Mouse (Mus musculus) midbrain, postnatal 0 days (tissue): Measurements from ENCODE around the gene Cryzl2. TPM values are rescaled to one million over a fixed set of nuclear protein-coding genes. Genes with fewer than 3 reads are reported as not detected.

Source experiments
- ATAC-seq: fragments of 200-750 bp; cut with Nextera tagmentation; 2 replicates; pipeline ENCODE4 v1.8.0; 2017; ENCODE audit warnings: moderate number of reproducible peaks, mild to moderate bottlenecking, moderate TSS enrichment, moderate library complexity; ENCODE audit not compliant: low FRiP score
- DNase-seq: peaks from one replicate; pipeline ENCODE4 v3.0.0-alpha.2; 2015; ENCODE audit warnings: low spot score
- H3K27ac ChIP-seq: fragments of 300-500 bp; sonication (generic); 2 replicates; pipeline ENCODE4 v1.5.1; 2014; ENCODE audit warnings: low read depth, mild to moderate bottlenecking, low read length, mixed read lengths
- H3K27me3 ChIP-seq: fragments of 300-500 bp; sonication (generic); 2 replicates; pipeline ENCODE4 v1.6.1; 2014; ENCODE audit warnings: low read length, control low read depth, mixed read lengths; ENCODE audit not compliant: insufficient read depth
- H3K36me3 ChIP-seq: fragments of 300-500 bp; sonication (generic); 2 replicates; pipeline ENCODE4 v1.6.1; 2014; ENCODE audit warnings: low read length, control low read depth, mixed read lengths; ENCODE audit not compliant: insufficient read depth
- H3K4me1 ChIP-seq: fragments of 300-500 bp; sonication (generic); 2 replicates; pipeline ENCODE4 v1.6.1; 2014; ENCODE audit warnings: mild to moderate bottlenecking, control low read depth, antibody characterized with exemption, low read length, mixed read lengths; ENCODE audit not compliant: insufficient read depth
- H3K4me2 ChIP-seq: fragments of 300-500 bp; sonication (generic); 2 replicates; pipeline ENCODE4 v1.6.1; 2014; ENCODE audit warnings: low read depth, mild to moderate bottlenecking, low read length, mixed read lengths; ENCODE audit not compliant: poor library complexity, severe bottlenecking
- H3K4me3 ChIP-seq: fragments of 300-500 bp; sonication (generic); 2 replicates; pipeline ENCODE4 v1.5.1; 2014; ENCODE audit warnings: low read depth, mild to moderate bottlenecking, low read length, moderate library complexity
- H3K9ac ChIP-seq: fragments of 300-500 bp; sonication (generic); replicated peaks from 2 replicates; pipeline ENCODE4 v1.6.1; 2014; ENCODE audit warnings: mild to moderate bottlenecking, low read length, moderate library complexity, mixed read lengths; ENCODE audit not compliant: poor library complexity, severe bottlenecking
- H3K9me3 ChIP-seq: fragments of 300-500 bp; sonication (generic); 2 replicates; pipeline ENCODE4 v1.6.1; 2016; ENCODE audit warnings: low read length, control low read depth
- CTCF ChIP-seq: IDR thresholded peaks from 2 replicates; pipeline ENCODE4 v1.5.1; 2016; ENCODE audit warnings: antibody characterized with exemption, mild to moderate bottlenecking
- WGBS: fragments of 180-500 bp; shearing (Covaris S2); extraction: QIAGEN DNeasy Blood & Tissue Kit; methylation state at CpG from one replicate; pipeline ENCODE4 v1.1.7; 2014; 5-methylcytosine and 5-hydroxymethylcytosine counted together
- polyA plus RNA-seq: library from polyadenylated mRNA; unstranded; fragments of >200 nt; fragmentation: Nextera tagmentation; extraction: Ambion mirVana; gene quantifications from 2 replicates; pipeline ENCODE4 v1.2.1, GENCODE M21; 2015
- total RNA-seq: library from RNA; depleted of rRNA; stranded (reverse); fragments of >200 nt; gene quantifications from 2 replicates; pipeline ENCODE4 v1.2.3, GENCODE M21; 2014

Gene Cryzl2
- total and polyA plus RNA-seq, 2 experiments from 2014 or later = 9.0 to 9.4 TPM

GRCm38 (mm10) chr1:157500657-157501056, 42.3 kb downstream of the Cryzl2 start:
- no peak overlapping the region for H3K27ac ChIP-seq
- ATAC-seq = no peak
- H3K9me3 ChIP-seq = no peaks in the 10 kb centered on the region
- H3K4me2 ChIP-seq = no peak overlapping the region
- 79% methylated on average over 1 of the region's 1 CpGs for WGBS
- H3K4me1 ChIP-seq = 0 out of 2 replicates have a peak, but pooled peaks cover 3% of the 10 kb centered on the region
- no peaks in the 10 kb centered on the region for H3K27me3 ChIP-seq
- no peak overlapping the region for H3K9ac ChIP-seq
- H3K4me3 ChIP-seq = no peak overlapping the region
- DNase-seq = no peak
- H3K36me3 ChIP-seq = no peaks in the 10 kb centered on the region
- no peak for TF ChIP-seq CTCF

GRCm38 (mm10) chr1:157501352-157501945, 43.1 kb downstream of the Cryzl2 start:
- TF ChIP-seq CTCF = no peak

GRCm38 (mm10) chr1:157503071-157503470, 44.7 kb downstream of the Cryzl2 start:
- Histone ChIP-seq H3K4me1 (0 out of 2 replicates have a peak, but pooled peaks cover 3% of the 10 kb centered on the region), H3K9me3 (no peaks in the 10 kb centered on the region), H3K27ac (no peak overlapping the region), H3K4me2 (no peak overlapping the region), H3K27me3 (no peaks in the 10 kb centered on the region), H3K4me3 (no peak overlapping the region), H3K9ac (no peak overlapping the region), H3K36me3 (no peaks in the 10 kb centered on the region)
- WGBS = 74% methylated on average over 6 of the region's 6 CpGs
- TF ChIP-seq CTCF = no peak
- DNase-seq (no peak), ATAC-seq (no peak)

More at GRCm38 (mm10) chr1:157501352-157501945, 43.1 kb downstream of the Cryzl2 start:
- no peak overlapping the region for H3K27ac ChIP-seq
- no peak overlapping the region for H3K9ac ChIP-seq
- no peaks in the 10 kb centered on the region for H3K27me3 ChIP-seq
- 0 out of 2 replicates have a peak, but pooled peaks cover 3% of the 10 kb centered on the region for H3K4me1 ChIP-seq
- ATAC-seq (no peak), DNase-seq (peak; percentile 41)
- H3K36me3 ChIP-seq = no peaks in the 10 kb centered on the region
- H3K4me3 ChIP-seq = no peak overlapping the region
- H3K4me2 ChIP-seq = no peak overlapping the region
- 83% methylated on average over 6 of the region's 6 CpGs for WGBS
- no peaks in the 10 kb centered on the region for H3K9me3 ChIP-seq

- no peak within 1 kb of the TSS for H3K27ac ChIP-seq
Observed at GRCm38 (mm10) chr1:157506522-157506921, 48.1 kb downstream of the Cryzl2 start, which contains the start of gene Sec16b. TSS of gene Sec16b (plus strand) at chr1:157506728.

GRCm38 (mm10) chr1:157506995-157507595, 48.7 kb downstream of the Cryzl2 start:
- no peak overlapping the region for H3K4me3 ChIP-seq
- WGBS = 38% methylated on average over 4 of the region's 4 CpGs
- DNase-seq (peak; percentile 72), ATAC-seq (no peak)
- no peaks in the 10 kb centered on the region for H3K4me1 ChIP-seq
- no peak overlapping the region for H3K4me2 ChIP-seq
- TF ChIP-seq CTCF = no peak
- no peak overlapping the region for H3K9ac ChIP-seq
- no peak overlapping the region for H3K27ac ChIP-seq
- H3K27me3 ChIP-seq = no peaks in the 10 kb centered on the region
- H3K9me3 ChIP-seq = no peaks in the 10 kb centered on the region
- H3K36me3 ChIP-seq = no peaks in the 10 kb centered on the region

More at GRCm38 (mm10) chr1:157506522-157506921, 48.1 kb downstream of the Cryzl2 start, which contains the start of gene Sec16b:
- peak; percentile 49 for DNase-seq
- no peaks in the 10 kb centered on the region for H3K36me3 ChIP-seq
- no peak for TF ChIP-seq CTCF
- H3K9ac ChIP-seq = no peak within 1 kb of the TSS
- H3K4me1 ChIP-seq = 0 out of 2 replicates have a peak, but pooled peaks cover 2% of the 10 kb centered on the region
- H3K9me3 ChIP-seq = no peaks in the 10 kb centered on the region
- H3K4me2 ChIP-seq = no peak within 1 kb of the TSS
- WGBS = 16% methylated on average over 5 of the region's 5 CpGs
- no peak for ATAC-seq
- no peak within 1 kb of the TSS for H3K4me3 ChIP-seq
- no peaks in the 10 kb centered on the region for H3K27me3 ChIP-seq

GRCm38 (mm10) chr1:157507814-157508213, 49.4 kb downstream of the Cryzl2 start:
- Histone ChIP-seq H3K4me3 (no peak overlapping the region), H3K9me3 (no peaks in the 10 kb centered on the region), H3K4me1 (no peaks in the 10 kb centered on the region), H3K9ac (no peak overlapping the region), H3K36me3 (no peaks in the 10 kb centered on the region), H3K27ac (no peak overlapping the region), H3K27me3 (no peaks in the 10 kb centered on the region), H3K4me2 (no peak overlapping the region)
- DNase-seq (peak; percentile 46), ATAC-seq (no peak)
- TF ChIP-seq CTCF = no peak
- 55% methylated on average over 5 of the region's 5 CpGs for WGBS
